Mouse (Mus musculus) MEL (cell line): Measurements from ENCODE around the gene Mical3.

Source experiments
- CTCF ChIP-seq, 3 experiments: IDR thresholded peaks in 2 of 3; conservative IDR thresholded peaks in 1 of 3; 2 replicates each; pipeline ENCODE4 v1.5.1; 2011 to 2012; ENCODE audit warnings: low read length in 3 of 3, low read depth in 2 of 3, mild to moderate bottlenecking in 2 of 3, improper control_type of control experiment in 1 of 3, inconsistent platforms in 1 of 3, mixed read lengths in 1 of 3, moderate library complexity in 1 of 3; ENCODE audit not compliant: control insufficient read depth in 1 of 3, insufficient read depth in 1 of 3, poor library complexity in 1 of 3, severe bottlenecking in 1 of 3
- MAFK ChIP-seq: IDR thresholded peaks from 2 replicates; pipeline ENCODE4 v1.6.1; 2011; ENCODE audit warnings: low read depth, mild to moderate bottlenecking, low read length, improper control_type of control experiment, borderline replicate concordance
- POLR2A ChIP-seq, 2 experiments: IDR thresholded peaks; 2 replicates each; pipeline ENCODE4 v1.6.1; 2011 to 2012; ENCODE audit warnings: low read length in 2 of 2, mild to moderate bottlenecking in 2 of 2, control low read depth in 1 of 2, improper control_type of control experiment in 1 of 2, low read depth in 1 of 2, moderate library complexity in 1 of 2; ENCODE audit not compliant: control insufficient read depth in 1 of 2, insufficient read depth in 1 of 2, poor library complexity in 1 of 2
- POLR2AphosphoS2 ChIP-seq: IDR thresholded peaks from 2 replicates; pipeline ENCODE4 v1.6.1; 2011; ENCODE audit warnings: low read length, improper control_type of control experiment
- POLR2AphosphoS5 ChIP-seq: IDR thresholded peaks from 2 replicates; pipeline ENCODE4 v1.6.1; 2012; ENCODE audit warnings: low read depth, borderline replicate concordance, mild to moderate bottlenecking, inconsistent platforms, low read length, moderate library complexity, mixed read lengths
- USF1 ChIP-seq: IDR thresholded peaks from 2 replicates; pipeline ENCODE4 v1.6.1; 2014; ENCODE audit warnings: low read depth, mild to moderate bottlenecking, inconsistent platforms, low read length, improper control_type of control experiment, moderate library complexity
- USF2 ChIP-seq, 2 experiments: IDR thresholded peaks; 2 replicates each; pipeline ENCODE4 v1.6.1; 2011 to 2012; ENCODE audit warnings: improper control_type of control experiment in 2 of 2, low read length in 2 of 2, borderline replicate concordance in 1 of 2, inconsistent platforms in 1 of 2, low read depth in 1 of 2, mild to moderate bottlenecking in 1 of 2; ENCODE audit not compliant: insufficient read depth in 1 of 2
- ZC3H11A ChIP-seq: IDR thresholded peaks from 2 replicates; pipeline ENCODE4 v1.6.1; 2012; ENCODE audit warnings: low read depth, mild to moderate bottlenecking, inconsistent platforms, low read length, improper control_type of control experiment

DNA sequence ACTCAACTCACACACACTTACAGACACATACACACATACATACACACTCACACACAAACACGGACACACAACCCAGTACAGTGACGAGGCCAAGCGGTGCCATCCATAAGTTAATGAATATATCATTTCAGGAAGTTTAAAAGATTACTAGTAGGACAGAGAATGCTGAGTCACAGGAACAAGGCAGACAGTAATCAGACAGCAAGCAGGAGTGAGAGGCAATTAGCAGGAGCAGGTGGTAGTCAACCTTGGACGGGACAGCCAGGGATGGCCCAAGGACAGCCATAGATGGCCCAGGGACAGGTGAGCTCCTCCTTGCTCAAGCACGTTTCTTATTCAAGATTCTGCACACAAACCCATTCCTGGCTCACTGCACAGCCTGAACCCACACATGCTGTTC lies 29.6 kb downstream of the Mical3 start:
- no peak for TF ChIP-seq USF1
- no peak for TF ChIP-seq CTCF (IDR thresholded peaks at IDR 0.05 in 2 of 3, conservative IDR thresholded peaks at IDR 0.05 in 1 of 3; ENCODE audit: control insufficient read depth in 1 of 3, insufficient read depth in 1 of 3, low read depth in 2 of 3, low read length in 3 of 3, poor library complexity in 1 of 3, severe bottlenecking in 1 of 3)
- no peak for TF ChIP-seq POLR2AphosphoS2
- TF ChIP-seq POLR2A (IDR thresholded peaks at IDR 0.05; ENCODE audit: control insufficient read depth in 1 of 2, insufficient read depth in 1 of 2, low read depth in 1 of 2, low read length in 2 of 2, poor library complexity in 1 of 2): no peak
- no peak for TF ChIP-seq ZC3H11A
- peak; percentile 80; the same call in 1 of the 2 replicates for TF ChIP-seq MAFK
- no peak for TF ChIP-seq USF2 (IDR thresholded peaks at IDR 0.05; ENCODE audit: borderline replicate concordance in 1 of 2, insufficient read depth in 1 of 2, low read depth in 1 of 2, low read length in 2 of 2)
- no peak for TF ChIP-seq POLR2AphosphoS5
